Mouse (Mus musculus): ENCODE data around the gene Slc6a5. TPM values are rescaled to one million over a fixed set of nuclear protein-coding genes. Genes with fewer than 3 reads are reported as not detected.

Slc6a5 gene
- total RNA-seq (2021), result not detected
- long read RNA-seq, experiment 1, result 0 reads
- long read RNA-seq, experiment 2, result 0 reads

GRCm38 (mm10) chr7:49909850-49910249 is at the start of gene Slc6a5:
Slc6a5 (plus strand) TSS chr7:49910146.
- TF ChIP-seq CTCF (IDR thresholded peaks at IDR 0.05), result no peak
- no peak for DNase-seq

GRCm38 (mm10) chr7:49861196-49861595 is 48.8 kb upstream of the Slc6a5 start:
- Histone ChIP-seq H3K27ac (no peak overlapping the region), H3K4me3 (no peak overlapping the region)
- no peak for DNase-seq
- TF ChIP-seq CTCF (IDR thresholded peaks at IDR 0.05), result no peak
- intact Hi-C loops (cut with DNase I), result no loop called here

More at GRCm38 (mm10) chr7:49909850-49910249, at the start of gene Slc6a5:
- Histone ChIP-seq H3K4me3 (no peak within 1 kb of the TSS), H3K27ac (no peak within 1 kb of the TSS)
- intact Hi-C loops (cut with DNase I), result no loop called here

- H3K27ac ChIP-seq, result no peak overlapping the region
- no peak overlapping the region for H3K4me3 ChIP-seq
- intact Hi-C loops (cut with DNase I), result no loop called here
- TF ChIP-seq CTCF (IDR thresholded peaks at IDR 0.05), result no peak
- DNase-seq, result no peak
Observed at GRCm38 (mm10) chr7:49863753-49864152, 46.2 kb upstream of the Slc6a5 start.

GRCm38 (mm10) chr7:49869656-49870055 is 40.3 kb upstream of the Slc6a5 start:
- no peak for TF ChIP-seq CTCF (IDR thresholded peaks at IDR 0.05)
- intact Hi-C loops (cut with DNase I), result no loop called here
- DNase-seq, result no peak
- H3K27ac ChIP-seq, result no peak overlapping the region
- H3K4me3 ChIP-seq, result no peak overlapping the region

- no peak for TF ChIP-seq CTCF (IDR thresholded peaks at IDR 0.05)
- no peak for DNase-seq
Observed at GRCm38 (mm10) chr7:49870276-49870675, 39.7 kb upstream of the Slc6a5 start.

GRCm38 (mm10) chr7:49877307-49877706 is 32.6 kb upstream of the Slc6a5 start:
- no peak overlapping the region for H3K27ac ChIP-seq
- no peak for TF ChIP-seq CTCF (IDR thresholded peaks at IDR 0.05)
- intact Hi-C loops (cut with DNase I), result no loop called here
- no peak overlapping the region for H3K4me3 ChIP-seq
- no peak for DNase-seq

More at GRCm38 (mm10) chr7:49870276-49870675, 39.7 kb upstream of the Slc6a5 start:
- Histone ChIP-seq H3K27ac (no peak overlapping the region), H3K4me3 (no peak overlapping the region)
- intact Hi-C loops (cut with DNase I), result no loop called here

- intact Hi-C loops (cut with DNase I), result no loop called here
- DNase-seq, result no peak
- Histone ChIP-seq H3K27ac (no peak overlapping the region), H3K4me3 (no peak overlapping the region)
- TF ChIP-seq CTCF (IDR thresholded peaks at IDR 0.05), result no peak
Observed at GRCm38 (mm10) chr7:49879051-49879450, 30.9 kb upstream of the Slc6a5 start.

GRCm38 (mm10) chr7:49879998-49880707 is 29.8 kb upstream of the Slc6a5 start:
- intact Hi-C loops (cut with DNase I), result no loop called here

GRCm38 (mm10) chr7:49882288-49882687 is 27.7 kb upstream of the Slc6a5 start:
- no peak overlapping the region for H3K27ac ChIP-seq
- no peak for DNase-seq
- TF ChIP-seq CTCF (IDR thresholded peaks at IDR 0.05), result no peak
- intact Hi-C loops (cut with DNase I), result no loop called here
- H3K4me3 ChIP-seq, result no peak overlapping the region

More at GRCm38 (mm10) chr7:49879998-49880707, 29.8 kb upstream of the Slc6a5 start:
- Histone ChIP-seq H3K27ac (no peak overlapping the region), H3K4me3 (no peak overlapping the region)
- DNase-seq, result no peak
- TF ChIP-seq CTCF (IDR thresholded peaks at IDR 0.05), result no peak

GRCm38 (mm10) chr7:49882694-49883389 is 27.1 kb upstream of the Slc6a5 start:
- intact Hi-C loops (cut with DNase I), result no loop called here
- no peak for TF ChIP-seq CTCF (IDR thresholded peaks at IDR 0.05)
- Histone ChIP-seq H3K4me3 (no peak overlapping the region), H3K27ac (no peak overlapping the region)
- no peak for DNase-seq

GRCm38 (mm10) chr7:49887776-49888390 is 22.1 kb upstream of the Slc6a5 start:
- intact Hi-C loops (cut with DNase I), result no loop called here
- no peak for DNase-seq
- no peak for TF ChIP-seq CTCF (IDR thresholded peaks at IDR 0.05)
- Histone ChIP-seq H3K27ac (no peak overlapping the region), H3K4me3 (no peak overlapping the region)

- Histone ChIP-seq H3K27ac (no peak overlapping the region), H3K4me3 (no peak overlapping the region)
- DNase-seq, result no peak
- TF ChIP-seq CTCF (IDR thresholded peaks at IDR 0.05), result no peak
- intact Hi-C loops (cut with DNase I), result no loop called here
Observed at GRCm38 (mm10) chr7:49894786-49895185, 15.2 kb upstream of the Slc6a5 start.

- H3K4me3 ChIP-seq, result no peak overlapping the region
- no peak for DNase-seq
- no peak for TF ChIP-seq CTCF (IDR thresholded peaks at IDR 0.05)
- intact Hi-C loops (cut with DNase I), result no loop called here
- H3K27ac ChIP-seq, result no peak overlapping the region
Observed at GRCm38 (mm10) chr7:49895296-49895695, 14.7 kb upstream of the Slc6a5 start.
